Mouse (Mus musculus) limb, embryonic 15.5 days (tissue): ENCODE measurements at regions not wholly inside any gene's neighbourhood (a gene's known extent, or its start where the extent isn't known, plus 50 kb on each side); places are given as distances from the start of the nearest gene placed in this dataset.

Source experiments
- ATAC-seq: fragments of 200-750 bp; cut with Nextera tagmentation; 2 replicates; pipeline ENCODE4 v1.8.0; 2017; ENCODE audit warnings: low read depth, moderate TSS enrichment; ENCODE audit not compliant: insufficient number of reproducible peaks, low FRiP score, low TSS enrichment
- H3K27ac ChIP-seq: fragments of 300-500 bp; sonication (generic); 2 replicates; pipeline ENCODE4 v1.5.1; 2015; ENCODE audit warnings: moderate library complexity, mild to moderate bottlenecking, inconsistent platforms
- H3K27me3 ChIP-seq: fragments of 300-500 bp; sonication (generic); 2 replicates; pipeline ENCODE4 v1.6.1; 2015; ENCODE audit warnings: inconsistent platforms
- H3K36me3 ChIP-seq: fragments of 300-500 bp; sonication (generic); 2 replicates; pipeline ENCODE4 v1.6.1; 2015; ENCODE audit warnings: inconsistent platforms
- H3K4me1 ChIP-seq: fragments of 300-500 bp; sonication (generic); 2 replicates; pipeline ENCODE4 v1.6.1; 2015; ENCODE audit warnings: inconsistent platforms
- H3K4me2 ChIP-seq: fragments of 300-500 bp; sonication (generic); 2 replicates; pipeline ENCODE4 v1.6.1; 2015; ENCODE audit warnings: mild to moderate bottlenecking, inconsistent platforms
- H3K4me3 ChIP-seq: fragments of 300-500 bp; sonication (generic); 2 replicates; pipeline ENCODE4 v1.5.1; 2015; ENCODE audit warnings: mild to moderate bottlenecking, inconsistent platforms
- H3K9ac ChIP-seq: fragments of 300-500 bp; sonication (generic); 2 replicates; pipeline ENCODE4 v1.6.1; 2015; ENCODE audit warnings: inconsistent platforms
- H3K9me3 ChIP-seq: fragments of 300-500 bp; sonication (generic); 2 replicates; pipeline ENCODE4 v1.6.1; 2016; ENCODE audit warnings: inconsistent platforms
- WGBS: fragments of 180-500 bp; shearing (Covaris S2); methylation state at CpG from one replicate; pipeline ENCODE4 v1.1.7; 2015; 5-methylcytosine and 5-hydroxymethylcytosine counted together

DNA sequence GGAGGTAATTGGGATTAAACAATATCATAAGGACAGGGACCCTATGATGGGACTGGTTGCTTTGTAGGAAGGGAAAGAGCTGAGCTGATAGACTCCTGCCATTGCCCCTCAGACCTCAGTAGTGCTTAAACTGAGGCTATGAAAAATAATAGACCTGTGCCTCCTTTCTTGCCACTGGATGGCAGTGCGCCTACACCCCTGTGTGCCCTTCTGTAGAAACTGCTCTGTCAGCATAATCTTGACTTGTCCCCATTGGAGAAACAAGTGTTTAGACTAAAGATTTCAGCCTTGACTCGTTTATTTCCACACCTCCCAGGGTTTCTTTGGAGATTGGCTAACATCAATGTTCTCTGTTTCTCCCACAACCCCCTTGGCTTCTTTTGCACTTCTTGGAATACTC is 876.0 kb upstream of the Fam160b2 start:
- Histone ChIP-seq H3K9me3 (no peaks in the 10 kb centered on the region), H3K9ac (no peak overlapping the region), H3K4me1 (no peaks in the 10 kb centered on the region), H3K4me3 (no peak overlapping the region), H3K4me2 (no peak overlapping the region), H3K27ac (no peak overlapping the region), H3K36me3 (no peaks in the 10 kb centered on the region), H3K27me3 (no peaks in the 10 kb centered on the region)
- 47% methylated on average over 2 of the region's 2 CpGs for WGBS
- ATAC-seq: no peak

DNA sequence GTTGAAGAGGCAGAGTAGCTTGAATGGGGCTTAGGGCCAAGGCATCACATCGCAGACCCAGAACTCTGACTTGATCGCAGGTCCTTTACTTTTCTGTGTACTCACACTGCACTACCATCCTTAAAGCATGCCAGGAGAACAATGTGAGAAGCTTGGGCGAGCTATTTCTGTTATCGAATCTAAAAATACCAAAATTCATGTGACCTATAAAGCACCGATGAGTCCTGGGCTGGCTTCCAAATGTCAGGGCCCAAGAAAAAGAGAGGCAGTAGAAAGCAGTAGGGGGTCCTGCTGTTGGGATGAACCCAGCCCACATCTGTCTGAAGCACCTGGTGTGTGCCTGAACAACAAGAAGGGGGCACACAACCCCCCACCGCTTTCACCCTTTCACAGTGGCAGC is 874.3 kb upstream of the Fam160b2 start:
- H3K27me3 ChIP-seq: no peaks in the 10 kb centered on the region
- no peaks in the 10 kb centered on the region for H3K4me1 ChIP-seq
- no peak overlapping the region for H3K4me3 ChIP-seq
- H3K4me2 ChIP-seq: no peak overlapping the region
- no peaks in the 10 kb centered on the region for H3K9me3 ChIP-seq
- WGBS: 72% methylated on average over 6 of the region's 6 CpGs
- no peak overlapping the region for H3K27ac ChIP-seq
- no peak overlapping the region for H3K9ac ChIP-seq
- H3K36me3 ChIP-seq: no peaks in the 10 kb centered on the region
- no peak for ATAC-seq

DNA sequence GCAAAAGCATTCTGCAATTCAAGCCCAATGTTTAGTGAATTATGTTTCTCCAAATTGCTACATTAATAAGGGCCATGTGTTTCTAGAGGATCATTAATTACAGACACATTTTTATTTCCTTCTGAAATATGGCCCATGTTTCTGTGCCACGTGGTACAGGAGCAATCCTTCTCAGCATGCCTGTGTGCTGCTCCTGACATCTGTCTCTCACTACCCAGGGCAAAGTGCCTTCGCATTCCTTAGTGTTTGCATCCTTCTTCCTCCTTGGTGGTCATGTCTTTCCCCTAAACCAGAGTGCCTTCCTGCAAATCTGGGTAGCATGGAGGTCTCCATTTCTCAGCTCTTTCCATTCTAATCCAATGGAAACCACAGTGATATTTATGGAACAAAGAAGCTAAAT is 832.7 kb upstream of the Fam160b2 start:
- WGBS: 35% methylated on average over 2 of the region's 2 CpGs
- H3K4me1 ChIP-seq: no peaks in the 10 kb centered on the region
- no peak for ATAC-seq

More for the DNA sequence above, 832.7 kb upstream of the Fam160b2 start:
- Histone ChIP-seq H3K9ac (no peak overlapping the region), H3K27me3 (no peaks in the 10 kb centered on the region), H3K4me2 (no peak overlapping the region), H3K4me3 (no peak overlapping the region), H3K36me3 (no peaks in the 10 kb centered on the region), H3K9me3 (no peaks in the 10 kb centered on the region), H3K27ac (no peak overlapping the region)
